Mouse (Mus musculus) thymus, adult 2 months (tissue): Measurements from ENCODE around the gene Dennd5a. TPM values are rescaled to one million over a fixed set of nuclear protein-coding genes. Genes with fewer than 3 reads are reported as not detected.

Experiments used
- DNase-seq: peaks from one replicate; pipeline ENCODE4 v3.0.0; 2021
- H3K27ac ChIP-seq: fragments of 200-500 bp; 2 replicates; pipeline ENCODE4 v1.5.1; 2012; ENCODE audit warnings: low read length, control low read depth; ENCODE audit not compliant: control insufficient read depth, insufficient read depth
- H3K27me3 ChIP-seq: fragments of 200-500 bp; 2 replicates; pipeline ENCODE4 v1.6.1; 2012; ENCODE audit warnings: mild to moderate bottlenecking, low read length, moderate library complexity, mixed read lengths; ENCODE audit not compliant: control insufficient read depth, insufficient read depth
- H3K36me3 ChIP-seq: fragments of 200-500 bp; 2 replicates; pipeline ENCODE4 v1.6.1; 2012; ENCODE audit warnings: mild to moderate bottlenecking, low read length, moderate library complexity; ENCODE audit not compliant: control insufficient read depth, insufficient read depth
- H3K4me1 ChIP-seq: fragments of 200-500 bp; replicated peaks from 2 replicates; pipeline ENCODE4 v1.6.1; 2012; ENCODE audit warnings: low read length; ENCODE audit not compliant: control insufficient read depth, insufficient read depth
- H3K4me3 ChIP-seq: fragments of 200-500 bp; 2 replicates; pipeline ENCODE4 v1.5.1; 2012; ENCODE audit warnings: mild to moderate bottlenecking, low read length, control low read depth, moderate library complexity; ENCODE audit not compliant: control insufficient read depth, insufficient read depth
- CTCF ChIP-seq: fragments of 200-500 bp; IDR thresholded peaks from 2 replicates; pipeline ENCODE4 v1.5.1; 2012; ENCODE audit warnings: mild to moderate bottlenecking, control low read depth, low read length, moderate library complexity, borderline replicate concordance; ENCODE audit not compliant: control insufficient read depth, poor library complexity, insufficient read depth; ENCODE audit errors: extremely low read depth
- POLR2A ChIP-seq: fragments of 200-500 bp; IDR thresholded peaks from 2 replicates; pipeline ENCODE4 v1.6.1; 2012; ENCODE audit warnings: mild to moderate bottlenecking, low read length, control low read depth, moderate library complexity; ENCODE audit not compliant: control insufficient read depth, poor library complexity, insufficient read depth; ENCODE audit errors: extremely low read depth
- whole genome bisulfite sequencing: fragments of 180-500 bp; shearing (Covaris S2); methylation state at CpG from one replicate; pipeline ENCODE4 v1.1.7; 2018; 5-methylcytosine and 5-hydroxymethylcytosine counted together
- polyA plus RNA-seq: library from polyadenylated mRNA; depleted of rRNA; stranded (reverse); fragments of >200 nt; gene quantifications from 2 replicates; pipeline ENCODE4 v1.2.3, GENCODE M21; 2012

Gene Dennd5a
- polyA plus RNA-seq, 1 experiment, result 44.0 TPM

DNA sequence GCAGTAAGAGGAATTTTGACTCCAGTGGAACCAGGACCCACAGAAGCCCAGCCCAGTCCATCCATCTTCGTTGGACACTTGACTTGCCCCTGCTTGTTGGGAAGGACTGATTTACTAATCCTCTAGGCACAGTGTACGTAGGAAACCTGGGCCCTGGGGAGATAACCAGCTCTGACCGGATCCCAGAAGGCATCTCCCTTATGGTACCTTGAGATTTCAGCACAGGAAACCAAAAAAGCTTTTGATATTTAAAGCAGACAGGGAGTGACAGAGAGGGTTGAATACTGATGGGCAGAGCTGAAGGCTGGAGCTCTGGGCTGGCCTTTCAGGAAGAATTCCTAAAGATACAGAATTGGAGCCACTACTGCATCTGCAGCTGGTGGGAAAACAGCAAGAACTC lies 84.7 kb downstream of the Dennd5a start:
- no peaks in the 10 kb centered on the region for H3K27me3 ChIP-seq

DNA sequence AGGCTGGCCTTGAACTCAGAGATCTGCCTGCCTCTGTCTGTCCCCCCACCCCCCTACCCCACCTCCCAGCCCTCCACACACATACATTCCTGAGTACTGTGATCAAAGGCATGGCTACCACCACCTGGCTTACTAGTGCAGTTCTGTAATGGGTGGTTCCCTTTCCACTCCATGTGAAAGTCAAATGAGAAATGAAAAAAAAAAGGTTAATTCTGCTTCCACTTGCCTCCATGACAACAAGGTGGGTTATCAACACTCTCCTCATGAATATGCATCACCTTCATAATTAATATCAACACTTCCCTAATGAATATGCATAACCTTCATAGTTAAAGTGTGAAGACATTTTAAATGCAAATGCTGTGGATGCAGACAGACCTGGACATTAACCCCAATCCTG lies 85.2 kb downstream of the Dennd5a start:
- DNase-seq, result no peak
- Histone ChIP-seq H3K4me1 (no peaks in the 10 kb centered on the region), H3K36me3 (no peaks in the 10 kb centered on the region), H3K27ac (no peak overlapping the region), H3K4me3 (no peak overlapping the region), H3K27me3 (no peaks in the 10 kb centered on the region)
- no peak for TF ChIP-seq CTCF

More for the DNA sequence above, 84.7 kb downstream of the Dennd5a start:
- 82% methylated on average over 3 of the region's 3 CpGs for WGBS
- DNase-seq, result no peak
- no peak for TF ChIP-seq CTCF
- no peak for TF ChIP-seq POLR2A
- no peaks in the 10 kb centered on the region for H3K4me1 ChIP-seq
- H3K36me3 ChIP-seq, result no peaks in the 10 kb centered on the region
- H3K27ac ChIP-seq, result no peak overlapping the region
- no peak overlapping the region for H3K4me3 ChIP-seq

DNA sequence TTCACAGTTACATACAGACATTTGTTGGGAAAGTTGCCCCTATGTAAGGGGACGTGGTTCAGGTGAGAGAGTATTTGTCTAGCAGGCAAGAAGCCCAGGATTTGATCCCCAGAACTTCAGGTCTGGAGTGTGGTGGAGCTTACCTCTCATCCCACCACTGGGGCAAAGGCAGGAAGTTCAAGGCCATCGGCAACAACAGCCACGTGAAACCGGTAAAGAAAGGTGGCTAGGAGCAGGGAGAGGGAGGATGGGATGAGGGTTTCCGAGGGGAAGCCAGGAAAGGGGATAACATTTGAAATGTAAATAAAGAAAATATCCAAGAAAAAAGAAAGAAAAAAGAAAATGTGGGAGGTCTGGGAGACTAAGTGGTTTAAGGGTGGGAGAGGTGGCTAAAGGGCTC lies 87.1 kb downstream of the Dennd5a start:
- TF ChIP-seq POLR2A (no peak), CTCF (no peak)
- Histone ChIP-seq H3K4me3 (no peak overlapping the region), H3K36me3 (no peaks in the 10 kb centered on the region), H3K27me3 (no peaks in the 10 kb centered on the region), H3K27ac (no peak overlapping the region), H3K4me1 (no peaks in the 10 kb centered on the region)
- WGBS, result 83% methylated on average over 5 of the region's 5 CpGs
- DNase-seq, result no peak

DNA sequence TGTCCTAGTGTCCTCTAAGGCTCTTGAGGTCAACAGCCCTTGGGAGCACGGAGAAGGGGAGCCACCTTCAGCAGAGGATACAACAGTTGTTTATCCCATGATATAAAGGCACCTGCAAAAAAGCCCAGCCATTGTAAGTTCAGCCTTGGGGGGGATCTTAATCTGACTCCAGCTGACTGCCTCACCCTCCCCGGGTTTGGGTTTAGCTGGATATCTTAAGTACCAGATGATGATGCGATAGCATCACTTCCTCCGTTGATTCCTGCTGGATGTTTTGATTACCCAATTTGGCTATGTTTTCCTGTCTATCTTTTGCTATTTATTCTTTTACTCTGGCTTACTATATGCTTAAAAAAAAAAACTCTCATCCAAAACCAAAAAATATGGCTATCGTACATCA lies 89.0 kb downstream of the Dennd5a start:
- Histone ChIP-seq H3K27ac (no peak overlapping the region), H3K4me1 (no peaks in the 10 kb centered on the region), H3K4me3 (no peak overlapping the region), H3K36me3 (no peaks in the 10 kb centered on the region), H3K27me3 (0 out of 2 replicates have a peak, but pooled peaks cover under 1% of the 10 kb centered on the region)
- DNase-seq, result no peak
- 87% methylated on average over 5 of the region's 5 CpGs for WGBS
- TF ChIP-seq POLR2A (no peak), CTCF (no peak)

DNA sequence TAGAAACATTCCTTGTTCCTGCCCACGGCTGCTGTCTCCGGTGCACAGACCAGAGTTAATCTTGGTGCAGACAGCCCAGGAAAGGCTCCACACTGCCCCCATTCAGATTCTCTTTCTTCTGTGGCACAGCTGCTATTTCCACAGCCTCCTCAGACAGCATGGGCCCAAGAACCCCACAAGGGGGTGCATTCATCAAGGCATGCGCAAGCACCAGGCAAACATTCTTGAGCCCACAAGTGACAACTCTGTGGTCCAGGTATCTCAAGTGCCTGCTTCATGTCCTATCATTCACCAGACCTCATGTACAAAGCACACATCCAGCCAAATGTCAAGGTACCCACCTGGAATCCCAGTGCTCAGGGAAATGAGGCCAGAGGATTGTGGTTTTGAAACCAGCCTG lies 91.8 kb downstream of the Dennd5a start:
- Histone ChIP-seq H3K4me1 (no peaks in the 10 kb centered on the region; the same call in 1 of the 2 replicates), H3K27ac (no peak overlapping the region), H3K36me3 (no peaks in the 10 kb centered on the region), H3K27me3 (peaks cover 8% of the 10 kb centered on the region), H3K4me3 (no peak overlapping the region)
- DNase-seq, result no peak
- WGBS, result 55% methylated on average over 3 of the region's 3 CpGs
- no peak for TF ChIP-seq POLR2A
- TF ChIP-seq CTCF, result no peak

DNA sequence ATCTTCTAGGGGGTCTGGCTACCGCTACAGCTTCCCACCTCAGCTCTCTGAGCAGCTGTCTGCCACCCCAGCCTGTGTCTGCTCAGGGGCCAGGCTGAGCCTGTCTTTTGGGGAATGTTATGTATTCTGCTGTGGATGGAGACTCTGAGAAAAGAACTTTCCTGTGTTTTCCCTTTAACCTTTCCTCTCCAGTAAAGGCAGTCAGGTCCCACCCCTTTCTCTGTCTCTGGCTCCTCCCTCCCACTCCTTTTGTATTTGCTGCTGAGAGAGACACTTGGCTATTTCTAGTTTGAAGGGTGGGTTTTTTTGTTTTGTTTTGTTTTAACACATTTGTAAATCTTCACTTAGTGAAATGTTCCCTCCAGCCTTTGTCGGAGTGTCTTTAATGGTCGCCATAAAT lies 93.6 kb downstream of the Dennd5a start:
- WGBS, result 94% methylated on average over 3 of the region's 3 CpGs
- no peak overlapping the region for H3K4me3 ChIP-seq
- TF ChIP-seq POLR2A (no peak), CTCF (no peak)

DNA sequence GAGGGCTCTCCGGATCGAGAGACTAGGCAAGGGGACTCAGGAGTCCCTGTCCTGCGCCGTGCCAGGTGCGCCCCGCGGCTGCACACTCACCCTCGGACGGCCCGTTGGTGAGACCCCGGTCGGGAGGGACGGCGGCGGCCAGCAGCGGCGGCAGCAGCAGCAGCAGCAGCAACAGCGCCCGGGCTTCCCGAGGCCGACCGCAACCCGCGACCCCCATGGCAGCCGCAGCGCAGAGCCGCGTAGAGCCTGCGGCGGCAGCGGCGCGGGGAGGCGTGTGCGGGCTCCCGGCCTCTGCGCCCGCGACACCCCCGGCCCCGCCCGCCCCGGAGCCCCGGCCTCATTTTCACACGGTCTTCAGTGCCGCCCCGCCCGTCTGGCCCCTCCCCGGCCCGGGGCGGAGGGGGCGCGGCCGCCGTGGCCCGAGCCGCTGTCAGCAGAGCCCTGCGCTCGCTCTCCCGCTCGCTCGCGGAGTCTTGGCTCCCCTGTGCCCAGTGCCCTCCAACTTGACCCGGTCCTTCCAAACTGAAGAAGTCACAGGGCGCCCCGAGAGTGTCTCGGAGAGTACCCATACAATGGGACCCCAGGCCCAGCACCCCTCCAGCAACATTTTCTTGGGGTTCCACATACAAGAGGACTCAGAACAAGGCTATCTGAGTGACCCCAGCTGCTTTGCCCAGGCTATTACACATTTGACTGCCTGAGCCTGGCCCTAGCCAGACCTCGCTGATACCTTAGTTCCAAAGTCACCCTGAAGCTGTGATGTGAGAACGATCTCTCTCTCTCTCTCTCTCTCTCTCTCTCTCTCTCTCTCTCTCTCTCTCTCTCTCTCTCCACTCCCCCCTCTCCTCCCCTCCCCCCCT lies 94.7 kb downstream of the Dennd5a start, which contains the start of gene Scube2:
Gene Scube2 (minus strand): TSS at position 310 of the 860 bp plus-strand sequence.
- H3K4me3 ChIP-seq, result no peak within 1 kb of the TSS
- WGBS, result 4% methylated on average over 59 of the region's 69 CpGs
- H3K4me1 ChIP-seq, result no peaks in the 10 kb centered on the region; the same call in 1 of the 2 replicates
- DNase-seq, result no peak
- H3K27me3 ChIP-seq, result peaks cover 12% of the 10 kb centered on the region
- no peaks in the 10 kb centered on the region for H3K36me3 ChIP-seq
- no peak within 1 kb of the TSS for H3K27ac ChIP-seq
- TF ChIP-seq POLR2A (no peak), CTCF (no peak)

More for the DNA sequence above, 93.6 kb downstream of the Dennd5a start:
- DNase-seq, result no peak
- Histone ChIP-seq H3K27ac (no peak overlapping the region), H3K4me1 (no peaks in the 10 kb centered on the region; the same call in 1 of the 2 replicates), H3K36me3 (no peaks in the 10 kb centered on the region), H3K27me3 (peaks cover 12% of the 10 kb centered on the region)
